Mouse (Mus musculus) liver, adult 2 months (tissue): ENCODE data around the gene Tspan33.

Experiments used
- CTCF ChIP-seq: fragments of 200-500 bp; IDR thresholded peaks from 2 replicates; pipeline ENCODE4 v1.5.1; 2011; ENCODE audit warnings: low read depth, low read length, control low read depth
- POLR2A ChIP-seq: fragments of 200-500 bp; IDR thresholded peaks from 2 replicates; pipeline ENCODE4 v1.6.1; 2011; ENCODE audit warnings: low read length, control low read depth; ENCODE audit not compliant: insufficient read depth; ENCODE audit errors: extremely low read depth

DNA sequence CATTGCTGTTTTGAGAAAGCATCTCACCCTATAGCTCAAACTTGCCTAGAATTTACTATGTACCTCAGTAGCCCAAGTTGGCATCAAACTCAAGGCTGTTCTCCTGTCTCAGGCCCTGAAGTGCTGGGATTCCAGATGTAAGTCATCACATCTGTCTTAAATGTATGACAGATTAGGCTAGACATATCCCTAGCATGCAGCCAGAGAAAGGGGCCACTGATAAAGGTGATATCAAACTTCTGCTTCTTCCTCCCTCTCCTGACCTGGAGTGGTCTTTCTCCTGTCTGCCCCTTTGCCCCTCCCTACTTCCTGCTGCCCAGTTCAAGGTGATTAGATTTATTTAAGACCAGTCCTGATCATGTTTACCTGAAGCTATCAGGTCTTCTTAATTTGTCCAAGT is 40.8 kb upstream of the Tspan33 start:
- TF ChIP-seq CTCF (no peak), POLR2A (no peak)
